Mouse (Mus musculus): ENCODE data around the gene Mlh1.

Gene Mlh1

DNA sequence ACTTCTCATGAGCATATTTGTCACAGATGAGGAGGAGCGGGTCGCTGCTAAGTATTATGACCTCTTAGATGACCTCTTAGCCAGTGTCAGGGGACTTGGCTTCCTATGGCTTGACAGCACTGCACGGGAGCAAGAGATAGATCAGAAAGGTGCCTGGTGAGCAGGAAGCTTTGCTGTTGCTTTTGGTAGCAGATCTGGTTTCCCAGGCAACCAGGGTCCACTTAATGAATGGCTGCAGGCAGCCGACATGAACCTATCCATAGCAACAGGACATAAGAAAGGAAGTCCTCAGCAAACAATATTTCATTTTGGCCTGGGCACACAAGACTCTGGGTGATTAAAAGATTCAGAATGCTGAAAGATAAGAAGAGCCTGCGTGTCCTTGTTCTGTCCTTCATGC lies 14.1 kb upstream of the Mlh1 start:
- DNase-seq (ENCODE audit: low read depth, low spot score): no peak

DNA sequence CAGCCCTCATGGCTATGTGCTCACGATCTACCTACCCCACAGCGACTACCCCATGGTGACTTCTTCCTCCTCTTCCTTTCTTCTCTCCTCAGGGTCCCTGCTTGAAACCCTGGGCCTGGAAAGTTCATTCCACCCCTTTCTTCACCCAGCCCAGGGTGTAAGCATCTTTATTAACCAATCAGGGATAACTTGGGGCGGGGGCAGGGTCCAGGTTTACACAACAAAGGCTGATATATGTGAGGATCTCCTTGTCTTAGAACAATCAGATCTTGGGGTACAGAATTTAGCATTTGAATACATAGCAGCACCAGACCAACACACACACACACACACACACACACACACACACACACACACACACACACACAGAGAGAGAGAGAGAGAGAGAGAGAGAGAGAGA lies 13.5 kb upstream of the Mlh1 start:
- no peak for DNase-seq (ENCODE audit: low read depth, low spot score)

DNA sequence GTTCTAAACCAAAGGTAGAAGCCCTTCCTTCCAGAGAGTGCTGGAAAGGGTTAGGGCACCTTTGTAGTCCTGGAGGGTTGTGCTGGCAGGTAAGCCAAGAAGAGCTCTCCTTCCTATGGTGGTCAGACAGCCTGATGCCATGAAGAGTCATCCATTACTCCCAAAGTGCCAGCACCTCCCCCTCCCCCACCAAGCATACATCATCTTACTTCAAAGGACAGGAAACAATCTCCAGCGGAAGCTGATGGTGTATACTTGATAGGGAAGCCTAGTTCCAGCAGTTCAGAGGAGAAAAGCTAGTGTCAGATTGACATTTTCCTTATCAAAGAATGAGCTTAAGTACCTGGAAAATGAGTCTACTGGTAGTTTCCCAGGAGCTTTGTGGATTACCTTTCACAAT lies 3.6 kb upstream of the Mlh1 start:
- no peak for DNase-seq (ENCODE audit: low read depth, low spot score)

DNA sequence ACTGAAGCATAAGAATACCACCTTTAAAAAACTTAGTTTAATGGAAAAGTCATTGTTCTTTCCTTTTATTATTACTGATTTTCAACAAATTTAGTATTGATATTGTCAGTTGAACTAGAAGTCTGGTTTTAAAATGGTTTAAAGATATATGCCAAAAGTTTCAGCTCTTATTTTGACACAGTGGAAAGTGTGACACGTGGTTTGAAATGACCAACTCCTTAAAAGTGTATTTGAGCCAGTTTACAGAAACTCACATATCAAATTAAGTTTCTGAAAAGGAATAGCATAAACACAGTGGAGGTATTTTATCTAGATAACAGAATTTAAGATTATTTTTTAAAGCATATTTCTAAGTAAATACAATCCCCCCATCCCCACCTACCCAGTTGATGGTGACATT lies 2.4 kb upstream of the Mlh1 start:
- DNase-seq (ENCODE audit: low read depth, low spot score): no peak

DNA sequence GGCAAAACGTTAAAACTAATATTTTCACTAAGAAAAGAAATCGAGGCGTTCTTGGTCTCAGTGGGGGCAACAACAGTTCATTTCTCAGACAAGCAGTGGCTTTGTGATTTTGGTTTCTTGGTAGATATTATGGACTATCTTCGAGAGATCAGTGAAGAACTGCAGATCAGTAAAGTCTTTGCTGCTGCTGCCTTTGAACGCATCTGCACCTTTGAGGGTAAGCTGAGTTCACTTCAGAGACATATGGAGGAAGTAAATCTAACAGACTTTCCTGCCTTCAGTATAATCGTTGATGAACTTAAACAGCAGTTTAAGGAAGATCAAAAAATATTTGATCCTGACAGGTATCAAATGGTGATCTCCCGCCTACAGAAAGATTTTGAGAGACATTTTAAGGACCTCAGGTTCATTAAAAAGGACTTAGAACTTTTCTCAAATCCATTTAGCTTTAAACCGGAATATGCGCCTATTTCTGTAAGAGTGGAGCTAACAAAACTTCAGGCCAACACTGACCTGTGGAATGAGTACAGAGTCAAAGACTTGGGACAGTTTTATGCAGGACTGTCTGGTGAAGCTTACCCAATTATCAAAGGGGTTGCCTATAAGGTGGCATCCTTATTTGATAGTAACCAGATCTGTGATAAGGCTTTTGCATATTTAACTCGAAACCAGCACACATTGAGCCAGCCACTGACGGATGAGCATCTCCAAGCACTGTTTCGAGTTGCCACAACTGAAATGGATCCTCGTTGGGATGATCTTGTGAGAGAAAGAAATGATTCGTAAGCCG lies 1.6 kb upstream of the Mlh1 start:
- peak; percentile 46 for DNase-seq (ENCODE audit: low read depth, low spot score)

DNA sequence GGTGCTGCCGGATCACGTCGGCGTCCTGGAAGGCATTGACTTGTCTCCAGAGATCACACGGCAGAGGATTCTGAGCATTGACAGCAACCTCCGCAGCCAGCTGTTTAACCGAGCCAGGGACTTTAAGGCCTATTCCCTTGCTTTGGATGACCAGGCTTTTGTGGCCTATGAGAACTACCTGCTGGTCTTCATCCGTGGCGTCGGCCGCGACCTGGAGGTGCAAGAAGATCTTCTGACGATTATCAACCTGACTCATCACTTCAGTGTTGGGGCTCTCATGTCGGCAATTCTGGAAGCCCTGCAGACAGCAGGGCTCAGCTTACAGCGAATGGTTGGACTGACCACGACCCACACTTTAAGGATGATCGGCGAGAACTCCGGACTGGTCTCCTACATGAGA lies 765 bp upstream of the Mlh1 start:
- DNase-seq (ENCODE audit: low read depth, low spot score): no peak

DNA sequence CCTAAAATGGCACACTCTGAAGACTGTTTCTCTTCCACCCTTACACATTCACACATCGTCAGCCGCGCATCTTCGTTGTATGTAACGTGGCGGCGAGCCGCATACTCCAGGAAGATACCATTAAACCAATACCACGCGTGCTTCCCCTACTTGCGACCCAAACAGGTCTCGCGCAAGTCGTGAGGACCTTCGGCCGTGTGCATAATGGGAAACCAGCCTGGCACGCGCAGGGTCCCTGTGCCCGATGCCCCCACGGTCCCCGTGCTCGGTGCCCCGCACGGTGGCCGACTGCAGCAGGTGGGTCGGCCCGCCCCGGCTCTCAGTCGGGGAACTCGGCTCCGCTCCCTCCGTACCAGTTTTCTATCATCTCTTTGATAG lies 546 bp downstream of the Mlh1 start:
- no peak for DNase-seq (ENCODE audit: low read depth, low spot score)

DNA sequence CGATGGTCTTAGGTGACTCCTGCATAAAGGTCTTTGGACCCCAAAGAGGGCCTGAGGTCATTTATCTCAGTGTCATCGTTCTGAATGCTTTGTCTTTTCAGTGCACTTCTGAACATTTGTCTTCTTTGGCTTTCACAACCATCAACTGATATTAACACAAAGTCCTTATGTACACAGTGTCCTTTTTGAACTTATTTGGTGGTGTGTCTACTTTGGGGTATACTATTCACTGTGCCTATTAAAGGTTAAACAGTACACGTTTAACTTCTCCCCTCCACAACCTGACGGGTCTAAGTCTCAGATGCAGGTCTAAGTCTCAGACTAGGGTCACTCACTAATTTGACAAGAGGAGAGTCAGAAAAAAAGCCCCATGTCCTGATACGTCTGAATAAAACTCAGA lies 985 bp downstream of the Mlh1 start:
- no peak for DNase-seq (ENCODE audit: low read depth, low spot score)

DNA sequence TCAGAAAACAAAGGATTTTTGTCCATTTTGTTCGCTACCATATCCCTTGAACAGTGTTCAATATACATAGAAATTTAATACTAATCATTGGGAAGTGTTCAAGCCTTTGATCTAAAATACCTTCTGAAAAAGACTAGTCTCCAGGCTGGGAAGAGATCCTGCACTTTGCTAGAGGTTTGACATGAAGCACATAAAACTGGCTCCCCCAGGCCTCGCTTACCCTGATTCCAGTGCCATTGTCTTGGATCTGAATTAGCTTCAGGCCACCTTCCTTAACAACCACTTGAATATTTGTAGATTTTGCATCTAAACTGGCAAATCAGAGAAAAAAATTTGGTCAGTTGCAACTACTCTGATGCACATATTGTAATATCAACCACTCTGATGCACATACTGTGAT lies 3.6 kb downstream of the Mlh1 start:
- DNase-seq (ENCODE audit: low read depth, low spot score): no peak

DNA sequence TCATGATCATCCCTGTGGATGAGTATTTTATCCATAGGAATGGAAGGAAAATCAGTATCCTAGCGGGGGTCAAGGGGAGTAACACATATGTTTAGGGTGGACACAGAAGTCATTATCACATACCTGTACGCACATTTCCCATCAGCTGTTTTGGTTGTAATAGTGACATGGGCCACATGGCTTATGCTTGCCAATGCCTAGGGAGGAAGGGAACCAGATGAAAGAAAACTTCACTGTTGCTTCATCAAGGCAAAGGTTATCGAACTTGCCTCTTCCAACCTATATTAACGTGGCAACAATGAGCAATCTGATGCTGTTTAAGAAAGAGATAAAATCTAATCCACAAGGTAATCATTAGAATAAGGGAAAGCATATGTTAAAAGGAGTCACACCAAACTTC lies 10.2 kb downstream of the Mlh1 start:
- no peak for DNase-seq (ENCODE audit: low read depth, low spot score)

DNA sequence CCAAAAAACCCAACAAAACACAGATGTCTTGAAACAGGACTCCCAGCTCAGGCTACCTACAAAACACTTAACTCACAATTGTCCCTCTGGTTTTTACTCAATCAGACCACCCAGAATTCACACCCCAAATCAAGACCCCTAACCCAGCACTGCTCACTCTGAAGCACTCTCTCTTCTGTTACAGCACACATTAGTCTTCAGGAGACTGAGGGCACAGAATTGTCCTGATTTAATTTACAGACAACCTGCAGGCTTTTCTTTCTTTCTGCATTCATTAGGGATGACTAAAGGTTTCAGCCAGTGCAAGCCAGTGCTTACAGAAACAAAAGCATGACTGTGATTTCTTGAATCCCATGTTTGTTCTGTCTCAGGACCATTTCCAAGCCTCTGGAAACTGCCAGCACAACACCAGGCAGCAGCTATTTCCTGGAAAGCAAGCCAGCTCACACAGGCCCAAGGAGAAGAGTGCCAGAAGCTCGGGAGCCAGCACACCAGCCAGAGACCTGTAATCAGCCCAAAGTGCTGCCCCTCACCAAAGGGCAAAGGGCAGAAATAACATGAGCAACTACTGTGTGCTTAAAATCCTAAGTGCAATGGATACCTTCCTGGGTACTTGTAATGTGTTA lies 11.1 kb downstream of the Mlh1 start:
- no peak for DNase-seq (ENCODE audit: low read depth, low spot score)

DNA sequence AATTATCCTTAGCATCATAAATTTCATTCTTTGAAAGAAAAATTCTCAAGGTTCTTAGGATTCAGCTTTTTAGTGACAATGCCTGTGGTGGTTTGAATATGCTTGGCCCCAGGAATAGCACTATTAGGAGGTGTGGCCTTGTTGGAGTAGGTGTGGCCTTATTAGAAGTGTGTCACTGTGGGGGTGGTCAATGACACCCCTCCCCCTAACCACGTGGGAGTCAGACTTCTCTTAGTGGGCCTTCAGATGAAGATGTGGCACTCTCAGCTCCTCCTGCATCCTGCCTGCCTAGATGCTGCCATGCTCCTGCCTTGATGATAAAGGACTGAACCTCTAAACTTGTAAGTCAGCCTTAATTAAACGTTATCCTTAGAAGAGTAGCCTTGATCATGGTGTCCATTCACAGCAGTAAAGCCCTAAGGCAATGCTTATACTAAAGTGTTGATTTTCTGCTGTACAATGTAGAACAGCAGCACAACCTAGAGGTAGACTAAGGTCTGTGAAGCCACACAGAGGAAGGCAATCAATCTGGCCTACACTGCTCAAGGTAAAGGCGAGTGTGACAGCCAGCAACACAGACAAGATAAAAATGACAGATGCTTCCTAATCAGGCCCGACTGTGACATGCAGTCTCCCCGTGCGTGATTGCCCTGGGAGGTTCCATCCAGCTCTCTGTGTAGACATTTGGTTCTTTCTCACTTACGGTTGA lies 19.3 kb downstream of the Mlh1 start:
- no peak for DNase-seq (ENCODE audit: low read depth, low spot score)

DNA sequence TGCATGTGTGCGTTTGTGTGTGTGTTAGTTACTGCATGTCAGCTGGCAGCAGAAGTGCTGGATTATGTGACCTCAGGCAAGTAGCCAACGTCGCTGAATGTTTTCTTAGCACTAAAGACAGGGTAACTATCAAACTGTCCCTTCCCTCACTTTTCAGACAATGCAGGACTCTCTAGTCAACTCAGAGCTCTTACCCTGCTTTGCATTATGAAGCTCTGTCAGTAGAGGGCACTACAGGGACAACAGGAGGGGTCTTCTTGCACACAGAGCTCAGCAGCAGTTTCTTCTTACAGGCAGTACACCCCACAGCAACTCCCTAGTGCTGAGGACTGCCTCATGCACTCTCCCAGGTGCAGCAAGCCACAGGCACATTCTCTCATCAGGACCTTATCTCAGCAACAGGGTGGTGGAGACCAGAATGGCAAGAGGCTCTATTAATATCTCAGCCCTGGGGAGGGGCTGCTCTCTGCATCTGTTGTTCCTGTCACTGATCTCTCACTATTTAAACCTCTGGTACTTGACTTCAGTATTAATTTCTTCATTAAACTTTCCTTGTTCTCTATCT lies 23.8 kb downstream of the Mlh1 start:
- DNase-seq (ENCODE audit: low read depth, low spot score): peak; percentile 66

DNA sequence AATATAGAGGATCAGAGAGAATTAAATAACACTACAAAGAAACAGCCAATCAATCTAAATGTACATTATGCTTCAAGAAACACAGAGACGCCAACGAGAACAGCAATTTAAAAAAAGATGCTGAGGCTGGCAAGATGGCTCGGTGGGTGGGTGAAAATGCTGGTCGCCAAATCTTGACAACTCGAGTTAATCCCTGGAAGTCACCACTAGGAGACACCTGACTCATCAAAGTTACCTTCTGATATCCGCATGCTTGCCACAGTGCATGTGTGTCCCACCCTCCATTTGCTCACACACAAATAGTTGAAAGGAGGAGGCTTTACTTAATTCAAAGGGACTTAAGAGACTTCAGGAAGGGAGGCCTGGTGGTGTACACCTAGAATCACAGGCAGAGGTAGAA lies 26.0 kb downstream of the Mlh1 start:
- DNase-seq (ENCODE audit: low read depth, low spot score): peak; percentile 56

DNA sequence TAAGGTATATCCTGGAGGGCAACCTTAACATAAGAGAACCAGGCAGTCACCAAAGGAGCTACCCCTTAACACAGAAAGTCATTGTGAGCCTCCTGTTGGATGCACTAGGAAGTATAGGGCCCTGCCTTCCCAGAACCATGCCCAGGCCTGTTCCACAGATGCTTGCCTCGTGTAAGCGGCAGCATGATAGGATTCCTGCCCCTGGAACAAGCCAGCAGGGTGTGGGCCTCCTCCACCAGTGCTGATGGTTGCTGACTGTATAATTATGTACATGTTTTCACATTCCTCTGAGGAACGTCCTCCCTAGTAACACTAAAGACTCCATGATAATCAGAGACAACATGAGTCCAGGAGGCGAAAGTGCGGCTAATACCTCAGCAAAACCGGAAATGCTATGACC lies 28.2 kb downstream of the Mlh1 start:
- no peak for DNase-seq (ENCODE audit: low read depth, low spot score)

DNA sequence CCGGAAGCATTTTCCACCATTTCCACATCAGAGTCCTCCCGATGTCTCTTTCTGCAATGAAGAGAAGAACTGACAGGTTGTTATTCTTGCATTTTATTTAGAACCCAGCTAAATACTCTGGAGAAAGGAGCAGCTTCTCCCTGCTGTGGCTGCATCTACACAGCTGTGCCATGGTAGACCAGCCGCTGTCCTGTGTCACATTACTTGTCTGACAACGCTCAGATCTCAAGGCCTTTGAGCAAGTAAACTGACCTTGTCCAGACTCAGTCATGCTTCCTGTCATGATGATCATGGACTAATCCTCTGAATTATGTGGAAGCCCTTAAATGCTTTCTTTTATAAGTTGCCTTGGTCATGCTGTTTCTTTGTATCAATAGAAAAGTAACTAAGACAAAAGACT lies 31.8 kb downstream of the Mlh1 start:
- no peak for DNase-seq (ENCODE audit: low read depth, low spot score)

DNA sequence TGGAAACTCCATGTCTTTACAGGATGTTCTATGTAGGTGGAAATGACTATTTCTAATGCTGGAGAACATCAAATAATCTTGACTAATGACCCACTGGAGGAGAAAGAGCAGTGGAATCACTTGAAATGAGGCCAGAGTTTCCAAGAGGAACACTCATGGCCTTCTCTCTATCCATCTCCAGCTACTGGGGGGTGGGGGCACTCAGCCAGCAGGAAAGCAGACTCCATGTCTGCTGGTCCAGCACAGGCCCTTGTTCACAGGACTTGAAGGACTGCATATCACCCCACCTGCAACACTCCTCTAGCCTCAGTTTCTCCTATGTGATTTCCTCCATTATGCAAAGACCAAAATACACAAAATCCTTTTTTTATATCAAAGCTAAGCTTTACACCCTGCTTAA lies 33.9 kb downstream of the Mlh1 start:
- no peak for DNase-seq (ENCODE audit: low read depth, low spot score)

DNA sequence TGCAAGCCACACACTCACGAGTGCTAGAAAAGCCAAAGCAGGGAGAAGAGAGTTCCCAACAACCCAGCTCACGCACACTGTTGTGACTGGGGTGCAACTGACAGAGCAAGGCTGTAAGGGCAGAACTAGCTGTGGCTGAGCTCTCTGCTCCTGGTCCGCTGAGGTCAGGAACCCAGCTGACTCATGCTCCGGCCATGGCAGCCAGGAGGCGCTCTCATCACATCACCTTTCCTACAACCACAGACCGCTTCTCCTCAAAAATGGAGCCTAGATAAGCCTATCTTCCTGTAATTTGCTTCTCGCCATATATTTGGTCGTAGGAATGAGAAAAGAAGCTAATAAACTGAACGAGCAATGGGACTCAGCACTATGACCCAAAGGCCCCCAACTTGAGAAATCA lies 36.9 kb downstream of the Mlh1 start:
- DNase-seq (ENCODE audit: low read depth, low spot score): no peak

DNA sequence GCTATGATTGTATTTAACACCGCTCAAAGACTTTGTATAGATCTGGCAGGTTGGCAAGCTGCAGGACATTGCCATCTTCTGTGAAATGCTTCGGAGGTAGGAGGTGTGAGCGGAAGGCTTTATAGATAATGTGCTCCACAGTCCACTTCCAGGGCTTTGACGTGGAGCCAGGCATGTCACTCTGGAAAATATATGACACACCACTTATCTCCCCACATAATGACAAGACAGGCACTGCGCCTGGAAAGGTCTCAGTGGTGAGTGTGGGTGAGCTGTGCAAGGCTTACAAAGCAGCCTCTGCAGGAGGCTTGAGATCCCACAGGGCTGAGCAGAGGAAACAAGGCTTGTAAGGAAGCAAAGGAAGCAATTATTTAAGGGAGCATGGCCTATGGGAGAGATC lies 43.1 kb downstream of the Mlh1 start:
- DNase-seq (ENCODE audit: low read depth, low spot score): no peak

DNA sequence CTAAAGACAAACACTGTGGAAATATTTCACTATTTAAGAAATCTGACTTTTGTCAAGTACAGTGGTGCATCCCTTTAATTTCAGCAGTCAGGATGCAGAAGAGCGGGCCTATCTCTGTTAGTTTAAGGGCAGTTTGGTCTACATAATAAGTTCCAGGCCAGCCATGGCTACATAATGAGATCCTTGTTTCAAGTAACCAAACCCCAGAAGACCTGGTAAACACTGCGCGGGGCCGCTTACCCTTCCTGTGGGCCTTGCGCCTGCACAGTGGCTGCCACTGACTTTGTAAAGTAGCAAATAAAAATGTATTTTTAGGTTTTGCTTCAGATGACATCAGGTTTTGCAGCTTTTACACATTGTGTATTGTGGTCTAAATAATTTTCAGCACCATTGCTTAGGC lies 48.2 kb downstream of the Mlh1 start:
- DNase-seq (ENCODE audit: low read depth, low spot score): no peak

DNA sequence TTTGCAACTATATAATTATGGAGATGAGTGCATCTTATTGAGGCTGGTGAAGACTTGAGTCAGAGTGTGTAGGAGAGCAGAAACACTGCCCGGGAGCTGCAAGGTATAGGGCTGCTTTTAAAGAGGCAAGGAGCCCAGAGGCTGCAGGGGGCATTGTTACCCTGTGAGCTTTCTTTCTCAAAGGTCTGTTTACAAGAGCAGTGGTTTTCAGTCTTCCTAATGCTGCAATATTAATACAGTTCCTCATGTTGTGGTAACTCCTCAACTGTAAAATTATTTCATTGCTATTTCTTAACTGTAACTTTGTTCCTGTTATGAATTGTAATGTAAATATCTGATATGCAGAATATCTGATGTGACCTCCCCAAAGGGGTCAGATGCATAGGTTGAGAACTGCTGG lies 50.0 kb downstream of the Mlh1 start:
- peak; percentile 25 for DNase-seq (ENCODE audit: low read depth, low spot score)

DNA sequence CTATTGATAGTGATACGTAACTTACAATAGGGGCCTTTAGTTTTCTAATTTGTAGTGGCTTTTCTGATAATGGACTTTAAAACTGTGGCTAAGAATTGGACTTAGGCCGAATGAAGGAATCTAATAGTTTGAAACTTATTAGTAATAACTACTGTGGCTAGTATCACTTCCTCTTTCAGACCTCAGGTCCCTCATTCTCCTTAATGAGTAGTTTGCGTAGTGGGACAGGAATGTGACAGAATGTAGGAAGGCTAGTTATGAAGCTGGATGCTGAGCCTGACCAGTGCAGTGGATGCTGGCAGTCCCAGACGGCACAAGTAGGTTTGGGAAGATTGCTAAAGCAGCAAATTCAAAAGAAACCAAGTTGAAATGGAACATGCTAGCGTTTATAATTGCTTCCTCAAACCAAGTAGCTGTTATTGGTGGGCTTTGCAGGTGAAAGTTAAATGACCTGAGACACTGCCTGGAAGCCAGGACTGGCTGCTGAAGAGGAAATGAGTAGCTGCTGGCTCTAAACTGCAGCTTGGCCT lies 51.0 kb downstream of the Mlh1 start:
- DNase-seq (ENCODE audit: low read depth, low spot score): peak; percentile 91

DNA sequence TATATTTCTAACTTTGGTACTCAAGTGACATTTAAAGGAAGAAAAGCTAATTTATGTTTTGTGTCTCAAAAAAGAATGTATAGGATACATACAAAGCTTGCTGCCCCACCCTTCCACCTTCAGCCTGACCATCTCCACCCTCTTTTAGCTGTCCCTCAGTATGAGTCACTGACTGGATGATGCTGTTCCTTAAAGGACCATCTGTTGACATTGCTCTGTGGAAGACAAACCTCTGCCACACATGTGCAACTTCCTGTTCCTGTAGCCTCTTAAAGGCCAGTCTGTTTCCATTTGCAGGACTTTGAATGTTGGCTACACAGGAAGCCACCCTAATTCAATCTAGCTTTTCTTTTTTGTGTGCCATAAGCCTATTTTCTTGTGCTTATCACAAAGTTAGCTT lies 55.2 kb downstream of the Mlh1 start:
- peak; percentile 29 for DNase-seq (ENCODE audit: low read depth, low spot score)

Measured in A20 (cell line).